Mouse (Mus musculus): ENCODE measurements around the gene Ifna13. TPM values are rescaled to one million over a fixed set of nuclear protein-coding genes. Genes with fewer than 3 reads are reported as not detected.

The Ifna13 gene
- polyA plus RNA-seq, 1 experiment from 2014 or later: not detected

Other genes starting within 250 kb of the Ifna13 start
- gene Hacd4, start 205.5 kb downstream of the Ifna13 start, polyA plus RNA-seq (2014; fragmentation: Nextera tagmentation; extraction: Ambion mirVana): 4.4 and 6.2 TPM in 2 replicates
- not detected in 2 replicates for gene Ifnb1, start 121.7 kb downstream of the Ifna13 start, polyA plus RNA-seq (2014; fragmentation: Nextera tagmentation; extraction: Ambion mirVana)
- gene Ifna15, start 86.2 kb downstream of the Ifna13 start, polyA plus RNA-seq (2014; fragmentation: Nextera tagmentation; extraction: Ambion mirVana): not detected in 2 replicates
- gene Ifna14, start 72.7 kb downstream of the Ifna13 start, polyA plus RNA-seq (2014; fragmentation: Nextera tagmentation; extraction: Ambion mirVana): not detected in 2 replicates
- not detected in 2 replicates for gene Ifna9, start 52.1 kb downstream of the Ifna13 start, polyA plus RNA-seq (2014; fragmentation: Nextera tagmentation; extraction: Ambion mirVana)
- gene Ifna12, start 41.1 kb downstream of the Ifna13 start, polyA plus RNA-seq (2014; fragmentation: Nextera tagmentation; extraction: Ambion mirVana): not detected in 2 replicates
- gene C87499, start 10.0 kb downstream of the Ifna13 start, polyA plus RNA-seq (2014; fragmentation: Nextera tagmentation; extraction: Ambion mirVana): not detected in 2 replicates
- not detected in 2 replicates for gene Ifna16, start 32.5 kb upstream of the Ifna13 start, polyA plus RNA-seq (2014; fragmentation: Nextera tagmentation; extraction: Ambion mirVana)
- gene Ifna2, start 39.5 kb upstream of the Ifna13 start, polyA plus RNA-seq (2014; fragmentation: Nextera tagmentation; extraction: Ambion mirVana): not detected in 2 replicates
- not detected in 2 replicates for gene Ifnab, start 46.9 kb upstream of the Ifna13 start, polyA plus RNA-seq (2014; fragmentation: Nextera tagmentation; extraction: Ambion mirVana)
- 1.6 and 1.7 TPM in 2 replicates for gene Gm26566, start 77.3 kb upstream of the Ifna13 start, polyA plus RNA-seq (2014; fragmentation: Nextera tagmentation; extraction: Ambion mirVana)
- 162 and 180 TPM in 2 replicates for gene Klhl9, start 78.0 kb upstream of the Ifna13 start, polyA plus RNA-seq (2014; fragmentation: Nextera tagmentation; extraction: Ambion mirVana)
- not detected in 2 replicates for gene Gm13271, start 110.4 kb upstream of the Ifna13 start, polyA plus RNA-seq (2014; fragmentation: Nextera tagmentation; extraction: Ambion mirVana)
- 0.20 and 0.28 TPM in 2 replicates for gene Gm13283, start 115.7 kb upstream of the Ifna13 start, polyA plus RNA-seq (2014; fragmentation: Nextera tagmentation; extraction: Ambion mirVana)
- gene Gm13290, start 129.4 kb upstream of the Ifna13 start, polyA plus RNA-seq (2014; fragmentation: Nextera tagmentation; extraction: Ambion mirVana): 0.22 TPM in 1 of 2 replicates, not detected in the other
- not detected in 2 replicates for gene Gm13289, start 132.5 kb upstream of the Ifna13 start, polyA plus RNA-seq (2014; fragmentation: Nextera tagmentation; extraction: Ambion mirVana)
- not detected in 2 replicates for gene Gm13272, start 135.4 kb upstream of the Ifna13 start, polyA plus RNA-seq (2014; fragmentation: Nextera tagmentation; extraction: Ambion mirVana)
- 0.28 TPM in 1 of 2 replicates, not detected in the other for gene Ifnz, start 137.7 kb upstream of the Ifna13 start, polyA plus RNA-seq (2014; fragmentation: Nextera tagmentation; extraction: Ambion mirVana)
- not detected in 2 replicates for gene Gm13276, start 141.2 kb upstream of the Ifna13 start, polyA plus RNA-seq (2014; fragmentation: Nextera tagmentation; extraction: Ambion mirVana)
- gene Gm13277, start 144.2 kb upstream of the Ifna13 start, polyA plus RNA-seq (2014; fragmentation: Nextera tagmentation; extraction: Ambion mirVana): not detected in 2 replicates
- gene Gm13278, start 147.1 kb upstream of the Ifna13 start, polyA plus RNA-seq (2014; fragmentation: Nextera tagmentation; extraction: Ambion mirVana): not detected in 2 replicates
- not detected in 2 replicates for gene Gm13275, start 150.0 kb upstream of the Ifna13 start, polyA plus RNA-seq (2014; fragmentation: Nextera tagmentation; extraction: Ambion mirVana)
- gene Gm13279, start 152.9 kb upstream of the Ifna13 start, polyA plus RNA-seq (2014; fragmentation: Nextera tagmentation; extraction: Ambion mirVana): not detected in 2 replicates
- 0.86 and 1.2 TPM in 2 replicates for gene Gm13285, start 155.2 kb upstream of the Ifna13 start, polyA plus RNA-seq (2014; fragmentation: Nextera tagmentation; extraction: Ambion mirVana)
- not detected in 2 replicates for gene Gm13287, start 158.8 kb upstream of the Ifna13 start, polyA plus RNA-seq (2014; fragmentation: Nextera tagmentation; extraction: Ambion mirVana)
- gene Gm13288, start 161.1 kb upstream of the Ifna13 start, polyA plus RNA-seq (2014; fragmentation: Nextera tagmentation; extraction: Ambion mirVana): not detected in 2 replicates
- not detected in 2 replicates for gene Ifna7, start 171.8 kb upstream of the Ifna13 start, polyA plus RNA-seq (2014; fragmentation: Nextera tagmentation; extraction: Ambion mirVana)
- gene Ifna11, start 175.5 kb upstream of the Ifna13 start, polyA plus RNA-seq (2014; fragmentation: Nextera tagmentation; extraction: Ambion mirVana): not detected in 2 replicates
- gene Ifna6, start 183.0 kb upstream of the Ifna13 start, polyA plus RNA-seq (2014; fragmentation: Nextera tagmentation; extraction: Ambion mirVana): not detected in 2 replicates
- gene Ifna5, start 191.1 kb upstream of the Ifna13 start, polyA plus RNA-seq (2014; fragmentation: Nextera tagmentation; extraction: Ambion mirVana): not detected in 2 replicates
- not detected in 2 replicates for gene Ifna4, start 197.4 kb upstream of the Ifna13 start, polyA plus RNA-seq (2014; fragmentation: Nextera tagmentation; extraction: Ambion mirVana)
- not detected in 2 replicates for gene Ifna1, start 205.6 kb upstream of the Ifna13 start, polyA plus RNA-seq (2014; fragmentation: Nextera tagmentation; extraction: Ambion mirVana)
- not detected in 2 replicates for gene Ifne, start 235.7 kb upstream of the Ifna13 start, polyA plus RNA-seq (2014; fragmentation: Nextera tagmentation; extraction: Ambion mirVana)

Measured in embryonic facial prominence, embryonic 11.5 days (tissue).